Mouse (Mus musculus) ES-Bruce4 (cell line): ENCODE measurements around the gene Gpc6.

Experiments used
- CTCF ChIP-seq: IDR thresholded peaks from one replicate; pipeline ENCODE4 v1.8.1; 2011; ENCODE audit warnings: low read depth, low read length
- EP300 ChIP-seq: IDR thresholded peaks from 2 replicates; pipeline ENCODE4 v1.6.1; 2011; ENCODE audit warnings: low read depth, low read length; ENCODE audit not compliant: insufficient read depth
- POLR2A ChIP-seq: IDR thresholded peaks from one replicate; pipeline ENCODE4 v1.8.1; 2011; ENCODE audit warnings: low read length; ENCODE audit not compliant: insufficient read depth

DNA sequence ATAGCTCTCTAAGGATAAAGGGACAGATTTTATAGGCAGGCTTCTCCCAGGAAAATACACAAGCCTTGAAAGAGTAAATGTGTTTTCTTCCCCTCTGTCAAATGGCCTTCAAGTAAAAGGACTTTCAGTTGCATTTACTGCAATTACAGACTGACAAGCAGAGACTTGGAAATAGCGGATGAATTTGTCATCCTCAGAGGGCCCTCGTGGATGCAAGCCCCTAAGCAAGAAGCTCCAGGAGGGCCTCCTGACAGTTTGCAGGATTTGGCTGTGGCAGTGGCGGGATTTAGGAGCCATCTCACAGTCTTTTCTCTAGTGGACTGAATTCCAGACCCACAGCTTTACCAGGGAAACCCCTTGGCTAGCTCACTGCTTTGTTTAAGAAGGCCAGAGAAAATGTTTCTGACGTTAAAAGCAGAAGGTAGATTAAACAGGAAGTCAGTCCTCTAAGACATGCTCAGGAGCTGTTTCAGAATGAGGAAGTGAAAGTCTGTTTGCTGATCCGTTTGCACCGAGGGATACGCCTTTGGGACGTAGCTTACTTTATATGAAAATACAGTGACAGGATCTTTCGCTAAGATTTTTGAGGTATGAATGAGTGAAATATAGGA, 700.1 kb downstream of the Gpc6 start:
- TF ChIP-seq CTCF (no peak), EP300 (no peak), POLR2A (no peak)
